Mouse (Mus musculus) lung, postnatal 36 days (tissue): ENCODE measurements around the gene Stard9.

Source experiments
- DNase-seq: peaks from one replicate; pipeline ENCODE4 v3.0.0; 2022; ENCODE audit warnings: mixed read lengths

The Stard9 gene

DNA sequence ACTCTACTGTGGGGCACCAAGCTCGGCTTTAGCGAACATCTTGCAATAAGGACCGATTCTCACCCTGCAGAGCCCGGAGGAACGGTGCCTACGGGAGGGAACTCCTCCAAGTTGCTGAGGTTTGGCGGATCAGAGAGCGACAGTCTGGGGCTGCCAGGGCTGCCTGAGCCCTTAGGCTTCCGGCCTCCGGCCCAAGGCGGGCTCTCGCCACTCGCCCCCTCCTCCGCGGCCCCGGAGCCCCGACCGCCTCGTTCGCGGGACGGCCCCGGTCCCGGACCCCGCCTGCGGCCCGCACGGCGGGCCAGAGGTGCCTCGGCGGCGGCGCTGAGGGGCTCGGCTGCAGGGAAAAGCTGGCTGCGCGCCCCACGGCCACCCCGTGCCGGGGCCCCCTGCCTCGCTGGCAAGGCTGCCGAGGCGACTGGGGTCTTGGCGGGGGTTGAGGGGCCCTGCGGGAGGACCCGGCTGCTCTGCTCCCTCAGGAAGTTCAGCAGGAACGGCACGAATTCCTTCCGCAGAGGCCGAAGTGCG lies 101.8 kb downstream of the Stard9 start:
- DNase-seq, result peak; percentile 11

DNA sequence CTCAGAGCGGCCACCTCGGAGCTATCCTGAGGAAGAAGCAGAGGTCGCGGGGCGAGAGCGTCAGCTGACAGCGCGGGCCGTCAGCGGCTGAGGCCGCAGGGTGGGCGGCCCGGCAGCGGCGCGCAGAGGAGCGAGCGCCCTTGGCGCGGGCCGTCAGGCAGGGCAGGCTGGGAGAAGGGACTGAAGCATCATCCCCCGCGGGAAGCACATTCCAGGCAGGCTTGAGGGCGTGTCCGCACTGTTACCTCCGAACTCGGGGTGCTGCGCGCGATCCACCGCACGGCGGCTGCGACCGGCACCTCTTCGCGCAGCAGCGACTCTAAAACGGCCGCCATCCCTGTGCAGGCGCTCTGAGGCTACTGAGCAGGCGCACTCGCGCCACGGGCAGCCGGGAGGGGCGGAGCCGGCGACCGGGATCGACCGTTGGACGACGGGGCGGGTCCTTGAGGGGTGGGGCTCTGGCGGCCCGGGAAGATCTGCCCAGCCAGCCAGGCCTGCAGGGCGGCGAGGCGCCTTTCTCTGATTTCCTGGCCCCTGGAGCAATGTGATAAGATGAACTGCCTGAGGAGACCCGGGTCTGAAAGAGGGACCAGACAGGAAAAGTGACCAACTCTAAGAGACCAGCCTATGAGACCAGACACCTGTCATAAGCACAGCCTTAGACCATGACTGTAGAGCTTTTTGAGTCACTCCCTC lies 102.4 kb downstream of the Stard9 start:
- peak; percentile 96 for DNase-seq

DNA sequence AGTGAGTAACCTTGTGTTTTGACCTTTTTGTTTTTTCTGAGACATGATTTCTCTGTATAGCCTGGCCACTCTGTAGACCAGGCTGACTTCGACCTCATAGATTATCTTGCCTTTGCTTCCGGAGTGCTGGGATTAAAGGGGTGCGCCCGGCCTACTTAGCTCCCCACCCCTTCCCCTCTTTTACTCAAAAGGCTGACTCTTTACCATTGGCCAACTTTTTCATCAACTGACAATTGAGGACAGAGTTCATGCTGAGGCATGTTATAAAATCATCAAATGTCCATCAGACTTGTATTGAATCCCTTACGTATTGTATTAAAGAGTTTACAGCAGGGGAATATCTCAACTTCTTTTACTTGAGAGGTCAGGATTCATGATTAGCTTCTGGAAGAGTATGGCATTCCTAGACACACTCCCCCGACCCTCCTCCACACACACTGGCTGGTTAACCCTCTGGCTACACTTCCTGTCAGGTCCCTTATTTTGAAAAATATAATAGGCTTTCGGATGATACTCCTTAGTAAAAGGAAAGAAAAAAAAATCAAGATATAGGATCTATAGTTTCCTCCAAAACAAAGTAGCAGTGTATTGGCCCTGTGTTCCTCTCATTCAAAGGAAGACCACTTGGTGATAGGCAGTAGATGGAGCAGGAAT lies 103.1 kb downstream of the Stard9 start:
- no peak for DNase-seq

DNA sequence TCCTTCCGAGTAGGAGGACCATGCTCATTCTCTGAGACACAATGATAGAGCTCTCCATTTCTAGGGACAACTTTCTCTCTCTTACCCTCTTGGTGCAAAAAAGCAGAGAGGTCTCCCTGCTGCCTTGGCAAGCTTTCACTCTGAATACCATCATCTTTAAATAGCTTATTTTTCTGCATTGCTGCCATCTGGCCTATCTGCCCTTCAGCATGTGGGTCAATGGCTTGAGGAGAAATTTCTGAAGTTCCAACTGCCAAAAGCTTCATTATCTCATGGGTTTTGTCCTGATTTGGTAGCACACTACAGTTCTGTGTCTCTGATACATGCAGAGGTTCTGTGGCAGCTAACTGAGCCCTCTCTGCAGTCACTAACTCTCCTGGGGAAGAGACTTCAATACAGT lies 116.6 kb downstream of the Stard9 start:
- DNase-seq, result no peak

DNA sequence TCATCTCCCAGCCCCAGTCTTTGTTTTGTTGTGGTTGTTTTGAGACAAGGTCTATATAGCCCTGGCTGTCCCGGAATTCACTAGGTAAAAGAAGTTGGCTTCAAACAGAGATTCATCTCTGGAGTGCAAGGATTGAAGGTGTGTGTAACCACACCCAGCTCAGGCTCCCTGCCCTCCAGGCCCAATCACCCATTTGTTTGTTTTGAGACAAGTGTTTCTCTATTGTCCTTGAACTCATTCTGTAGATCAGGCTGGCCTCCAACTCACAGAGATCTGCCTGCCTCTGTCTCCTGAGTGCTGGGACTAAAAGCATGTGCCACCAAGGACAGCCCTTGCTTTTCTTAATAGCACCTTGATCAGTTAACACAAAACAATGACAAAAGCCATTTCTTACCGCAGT lies 119.1 kb downstream of the Stard9 start:
- DNase-seq, result no peak

DNA sequence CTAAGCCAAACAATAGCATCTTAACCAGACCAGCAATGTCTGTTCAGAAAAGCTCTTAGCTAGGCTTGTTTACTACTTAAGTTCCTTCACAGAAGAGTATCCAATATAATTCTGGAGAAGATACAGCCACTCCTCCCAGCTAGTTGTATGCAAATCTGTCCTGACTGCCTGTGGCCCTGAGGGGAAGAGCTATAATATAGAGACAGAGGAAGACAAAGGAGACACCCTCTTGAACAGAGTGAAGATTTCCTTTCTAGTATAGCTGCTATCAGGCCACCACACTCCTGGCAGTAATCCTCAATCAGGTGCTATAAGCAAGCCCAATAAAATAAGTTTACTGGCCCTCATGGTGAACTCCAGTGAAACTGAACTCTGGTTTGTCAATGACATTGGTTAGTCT lies 133.0 kb downstream of the Stard9 start:
- DNase-seq, result no peak

DNA sequence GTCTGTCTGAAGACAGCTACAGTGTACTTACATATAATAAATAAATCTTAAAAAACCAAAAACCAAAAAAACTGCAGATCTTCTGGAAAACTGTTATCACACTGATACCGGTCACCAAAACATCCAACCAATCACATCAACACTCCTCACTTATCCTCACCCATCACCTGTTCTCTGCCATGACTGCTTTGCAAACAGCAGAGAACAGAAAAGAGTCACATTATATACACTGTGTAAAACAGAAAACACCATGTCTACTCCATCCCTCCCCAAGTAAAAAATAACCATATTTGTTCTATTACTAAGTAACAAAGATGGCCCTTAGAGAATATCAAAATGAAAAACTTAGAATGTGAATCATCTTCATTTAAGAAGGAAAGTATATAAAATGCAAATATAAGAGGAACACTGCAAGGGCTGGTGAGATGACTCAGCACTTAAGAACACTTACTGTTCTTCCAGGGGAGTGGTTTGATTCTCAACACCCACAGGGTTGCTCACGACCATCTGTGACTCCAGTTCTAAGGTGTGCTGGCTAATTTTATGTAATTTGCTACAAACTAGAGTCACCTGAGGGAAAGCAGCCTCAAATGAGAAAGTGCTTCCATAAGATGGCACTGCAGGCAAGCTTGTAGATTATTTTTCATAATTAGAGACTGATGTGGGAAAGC lies 141.5 kb downstream of the Stard9 start:
- DNase-seq, result no peak
